Mouse (Mus musculus) ovary, postnatal 36 days (tissue): ENCODE results near the gene Med26.

Experiments used
- DNase-seq: peaks from one replicate; pipeline ENCODE4 v3.0.0; 2022; ENCODE audit warnings: low spot score, mixed read lengths

Gene Med26

GRCm38 (mm10) chr8:72547122-72547801 lies 808 bp downstream of the Med26 start:
- DNase-seq: peak; percentile 19

- no peak for DNase-seq
Measured at GRCm38 (mm10) chr8:72539234-72539633, 8.8 kb downstream of the Med26 start.

- DNase-seq: no peak
Measured at GRCm38 (mm10) chr8:72534888-72535287, 13.2 kb downstream of the Med26 start.

GRCm38 (mm10) chr8:72532103-72532502 lies 16.0 kb downstream of the Med26 start:
- no peak for DNase-seq

- no peak for DNase-seq
Measured at GRCm38 (mm10) chr8:72521888-72522287, 26.2 kb downstream of the Med26 start.

- no peak for DNase-seq
Measured at GRCm38 (mm10) chr8:72517421-72517988, 30.6 kb downstream of the Med26 start.

- no peak for DNase-seq
Measured at GRCm38 (mm10) chr8:72513158-72513557, 34.9 kb downstream of the Med26 start.

GRCm38 (mm10) chr8:72512648-72513047 lies 35.4 kb downstream of the Med26 start:
- no peak for DNase-seq

GRCm38 (mm10) chr8:72507505-72507904 lies 40.6 kb downstream of the Med26 start:
- DNase-seq: no peak

GRCm38 (mm10) chr8:72504637-72505314 lies 43.3 kb downstream of the Med26 start:
- no peak for DNase-seq

- DNase-seq: no peak
Measured at GRCm38 (mm10) chr8:72504137-72504536, 43.9 kb downstream of the Med26 start.

- DNase-seq: no peak
Measured at GRCm38 (mm10) chr8:72500521-72500931, 47.5 kb downstream of the Med26 start.

- DNase-seq: no peak
Measured at GRCm38 (mm10) chr8:72499521-72500284, 48.4 kb downstream of the Med26 start.

- DNase-seq: no peak
Measured at GRCm38 (mm10) chr8:72498527-72498926, 49.5 kb downstream of the Med26 start.

- DNase-seq: no peak
Measured at GRCm38 (mm10) chr8:72497911-72498310, 50.2 kb downstream of the Med26 start.

- DNase-seq: no peak
Measured at GRCm38 (mm10) chr8:72496217-72496616, 51.9 kb downstream of the Med26 start.

- no peak for DNase-seq
Measured at GRCm38 (mm10) chr8:72495411-72496111, 52.5 kb downstream of the Med26 start.

GRCm38 (mm10) chr8:72493381-72493780 lies 54.7 kb downstream of the Med26 start:
- DNase-seq: no peak

- peak; percentile 100 for DNase-seq
Measured at GRCm38 (mm10) chr8:72492622-72493081, 55.4 kb downstream of the Med26 start.

GRCm38 (mm10) chr8:72491680-72492621 lies 56.1 kb downstream of the Med26 start, which contains the start of gene Slc35e1:
Slc35e1 (minus strand) TSS chr8:72492614.
- DNase-seq: no peak

GRCm38 (mm10) chr8:72491017-72491416 lies 57.1 kb downstream of the Med26 start:
- no peak for DNase-seq
